Mouse (Mus musculus) liver, embryonic 11.5 days (tissue): ENCODE results near the gene Abcb1a. TPM values are rescaled to one million over a fixed set of nuclear protein-coding genes. Genes with fewer than 3 reads are reported as not detected.
A peak's percentile ranks its signal among the peaks of the same experiment; 100 is the strongest.

Experiments
- ATAC-seq: fragments of 200-750 bp; cut with Nextera tagmentation; replicated peaks from 2 replicates; pipeline ENCODE4 v1.8.0; 2017; ENCODE audit warnings: moderate number of reproducible peaks, mild to moderate bottlenecking, moderate TSS enrichment, moderate library complexity; ENCODE audit not compliant: low FRiP score
- DNase-seq: peaks from one replicate; pipeline ENCODE4 v3.0.0-alpha.2; 2017; ENCODE audit warnings: low spot score
- H3K27ac ChIP-seq: fragments of 300-500 bp; sonication (generic); 2 replicates; pipeline ENCODE4 v1.5.1; 2014; ENCODE audit warnings: mild to moderate bottlenecking, low read depth, low read length, control low read depth
- H3K27me3 ChIP-seq: fragments of 300-500 bp; sonication (generic); replicated peaks from 2 replicates; pipeline ENCODE4 v1.6.1; 2014; ENCODE audit warnings: low read length, mixed read lengths; ENCODE audit not compliant: control insufficient read depth, insufficient read depth
- H3K36me3 ChIP-seq: fragments of 300-500 bp; sonication (generic); 2 replicates; pipeline ENCODE4 v1.6.1; 2014; ENCODE audit warnings: mild to moderate bottlenecking, low read length, moderate library complexity, mixed read lengths; ENCODE audit not compliant: control insufficient read depth, insufficient read depth
- H3K4me1 ChIP-seq: fragments of 300-500 bp; sonication (generic); replicated peaks from 2 replicates; pipeline ENCODE4 v1.6.1; 2014; ENCODE audit warnings: low read length, mixed read lengths; ENCODE audit not compliant: control insufficient read depth, insufficient read depth
- H3K4me2 ChIP-seq: fragments of 300-500 bp; sonication (generic); 2 replicates; pipeline ENCODE4 v1.6.1; 2014; ENCODE audit warnings: mild to moderate bottlenecking, control low read depth, moderate library complexity
- H3K4me3 ChIP-seq: fragments of 300-500 bp; sonication (generic); 2 replicates; pipeline ENCODE4 v1.5.1; 2014; ENCODE audit warnings: low read depth, low read length, control low read depth
- H3K9ac ChIP-seq: fragments of 300-500 bp; sonication (generic); 2 replicates; pipeline ENCODE4 v1.6.1; 2014; ENCODE audit warnings: low read depth, low read length, control low read depth
- H3K9me3 ChIP-seq: fragments of 300-500 bp; sonication (generic); 2 replicates; pipeline ENCODE4 v1.6.1; 2016; ENCODE audit warnings: low read length, inconsistent platforms, mixed read lengths; ENCODE audit not compliant: control insufficient read depth
- WGBS: fragments of 180-500 bp; shearing (Covaris S2); extraction: QIAGEN DNeasy Blood & Tissue Kit; methylation state at CpG from one replicate; pipeline ENCODE4 v1.1.7; 2014; 5-methylcytosine and 5-hydroxymethylcytosine counted together
- polyA plus RNA-seq: library from polyadenylated mRNA; unstranded; fragments of >200 nt; fragmentation: Nextera tagmentation; extraction: Ambion mirVana; gene quantifications from 2 replicates; pipeline ENCODE4 v1.2.1, GENCODE M21; 2014

Gene Abcb1a
- polyA plus RNA-seq, 1 experiment from 2014 or later: 0.36 TPM

DNA sequence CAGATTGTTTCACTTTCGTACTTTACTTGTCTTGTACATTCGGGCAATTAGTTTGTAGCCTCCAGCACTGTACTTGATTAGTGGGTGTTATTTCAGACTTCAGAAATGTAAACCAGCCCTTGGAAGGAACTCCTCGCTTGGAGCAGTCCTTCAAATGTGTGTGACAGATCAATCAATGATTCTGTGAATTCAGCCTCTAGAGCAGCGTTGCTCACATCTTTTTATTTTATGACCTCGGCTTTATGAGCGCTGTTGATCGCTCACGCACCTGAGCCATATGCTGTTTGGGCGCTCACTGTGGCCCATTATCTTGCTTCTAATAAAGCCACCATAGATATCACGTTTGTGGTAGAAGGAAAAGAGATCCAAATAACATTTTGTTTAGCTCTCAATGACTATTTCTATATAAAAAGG is 868 bp downstream of the Abcb1a start:
- H3K4me3 ChIP-seq: peak overlapping the region; percentile 46; the same call in 1 of the 2 replicates
- DNase-seq: no peak

DNA sequence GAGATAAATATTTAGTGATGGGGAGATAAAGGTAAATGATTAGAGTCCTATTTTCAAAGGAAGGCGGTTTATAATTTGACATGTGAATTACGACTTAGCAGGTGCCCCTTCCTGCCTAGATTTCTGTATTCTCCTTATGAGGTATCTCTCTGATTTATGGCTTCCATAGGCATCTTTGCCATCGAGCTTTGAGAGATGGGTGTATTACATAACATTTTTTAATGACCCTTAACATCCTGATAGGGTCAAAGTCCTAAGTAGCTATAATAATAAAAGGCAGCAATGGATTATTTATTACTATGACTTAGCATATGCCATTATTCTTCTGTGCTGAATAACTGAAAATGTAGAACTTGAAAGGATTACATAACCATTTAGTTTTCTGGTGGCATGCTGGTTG is 4.8 kb downstream of the Abcb1a start:
- no peaks in the 10 kb centered on the region for H3K4me1 ChIP-seq
- H3K9ac ChIP-seq: no peak overlapping the region
- no peaks in the 10 kb centered on the region for H3K9me3 ChIP-seq
- no peak for DNase-seq
- no peak overlapping the region for H3K4me3 ChIP-seq
- no peak overlapping the region for H3K27ac ChIP-seq
- H3K36me3 ChIP-seq: no peaks in the 10 kb centered on the region
- H3K4me2 ChIP-seq: no peak overlapping the region
- H3K27me3 ChIP-seq: peaks cover 4% of the 10 kb centered on the region; the same call in 1 of the 2 replicates
- WGBS: 58% methylated on average over 3 of the region's 3 CpGs
- ATAC-seq: no peak

More for the DNA sequence above, 868 bp downstream of the Abcb1a start:
- Histone ChIP-seq H3K9me3 (no peaks in the 10 kb centered on the region), H3K27ac (no peak overlapping the region), H3K36me3 (no peaks in the 10 kb centered on the region), H3K9ac (no peak overlapping the region), H3K4me1 (no peaks in the 10 kb centered on the region), H3K27me3 (peaks cover 4% of the 10 kb centered on the region; the same call in 1 of the 2 replicates), H3K4me2 (peak overlapping the region; percentile 73)
- WGBS: 73% methylated on average over 10 of the region's 10 CpGs
- no peak for ATAC-seq

GRCm38 (mm10) chr5:8667758-8668474 is 8.0 kb downstream of the Abcb1a start:
- WGBS: 74% methylated on average over 9 of the region's 9 CpGs
- no peaks in the 10 kb centered on the region for H3K36me3 ChIP-seq
- H3K4me3 ChIP-seq: no peak overlapping the region
- H3K9ac ChIP-seq: no peak overlapping the region
- no peaks in the 10 kb centered on the region for H3K27me3 ChIP-seq
- no peaks in the 10 kb centered on the region for H3K4me1 ChIP-seq
- ATAC-seq (no peak), DNase-seq (no peak)
- no peak overlapping the region for H3K4me2 ChIP-seq
- H3K27ac ChIP-seq: no peak overlapping the region
- no peaks in the 10 kb centered on the region for H3K9me3 ChIP-seq

DNA sequence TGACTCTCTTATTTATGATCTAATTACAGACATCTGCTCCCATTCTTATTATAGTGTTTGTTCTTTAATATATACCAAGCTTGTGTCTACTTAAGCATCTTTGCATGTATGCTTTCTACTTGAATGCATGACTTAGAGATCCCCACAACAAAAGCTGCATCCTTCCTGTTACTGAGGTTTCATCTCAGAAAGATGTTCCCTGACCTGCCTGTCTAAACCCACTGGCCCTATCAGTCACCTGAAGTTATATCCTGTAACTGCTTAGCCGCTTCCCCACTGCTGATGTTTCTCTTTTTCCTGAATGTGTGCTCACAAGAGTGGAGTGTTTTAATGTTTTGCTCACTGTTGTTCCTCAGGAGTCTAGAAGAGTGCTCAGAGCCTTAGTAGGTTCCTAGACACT is 9.7 kb downstream of the Abcb1a start:
- Histone ChIP-seq H3K4me1 (no peaks in the 10 kb centered on the region), H3K9me3 (no peaks in the 10 kb centered on the region), H3K27ac (no peak overlapping the region), H3K36me3 (no peaks in the 10 kb centered on the region), H3K9ac (no peak overlapping the region), H3K27me3 (no peaks in the 10 kb centered on the region), H3K4me3 (no peak overlapping the region), H3K4me2 (no peak overlapping the region)
- 77% methylated on average over 1 of the region's 1 CpGs for WGBS
- ATAC-seq: no peak
- no peak for DNase-seq

DNA sequence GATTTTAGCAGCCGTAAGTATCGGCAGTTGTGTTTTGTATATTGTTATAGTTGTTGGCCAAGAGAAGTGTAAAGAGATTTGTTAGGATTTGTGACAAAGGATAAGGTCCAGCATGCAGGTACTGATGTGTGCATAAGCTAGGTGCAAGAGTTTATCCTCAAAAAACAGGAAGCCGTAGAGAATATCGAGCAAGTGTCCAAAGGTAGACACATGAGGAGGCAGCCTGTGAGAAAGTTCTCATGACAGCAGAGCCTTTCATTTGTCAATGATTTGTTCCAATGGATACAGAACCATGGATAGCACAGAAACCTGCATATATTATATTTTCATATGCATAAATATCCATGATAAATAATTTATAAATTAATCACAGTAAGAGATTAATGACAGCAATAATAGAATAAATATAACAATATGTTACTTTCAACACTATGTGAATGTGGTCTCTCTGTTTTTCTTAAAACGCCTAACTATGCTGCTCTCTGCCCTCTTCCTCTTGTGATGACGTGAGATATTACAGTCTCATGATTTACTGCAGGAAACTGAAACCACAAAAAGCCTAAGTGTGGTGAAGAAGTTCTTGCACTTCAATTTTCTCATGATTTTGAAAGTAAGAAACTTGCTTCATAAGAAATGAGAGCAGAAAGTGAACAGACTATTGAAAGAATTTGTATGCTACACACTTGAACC is 15.5 kb downstream of the Abcb1a start:
- WGBS: 70% methylated on average over 6 of the region's 6 CpGs
- Histone ChIP-seq H3K4me3 (no peak overlapping the region), H3K4me2 (no peak overlapping the region), H3K27me3 (no peaks in the 10 kb centered on the region), H3K9me3 (no peaks in the 10 kb centered on the region), H3K27ac (no peak overlapping the region), H3K9ac (no peak overlapping the region), H3K36me3 (no peaks in the 10 kb centered on the region), H3K4me1 (no peaks in the 10 kb centered on the region)
- ATAC-seq: no peak
- no peak for DNase-seq

- Histone ChIP-seq H3K4me3 (no peak overlapping the region), H3K27ac (no peak overlapping the region), H3K9me3 (no peaks in the 10 kb centered on the region), H3K4me1 (no peaks in the 10 kb centered on the region), H3K9ac (no peak overlapping the region), H3K36me3 (no peaks in the 10 kb centered on the region), H3K27me3 (no peaks in the 10 kb centered on the region), H3K4me2 (no peak overlapping the region)
- no peak for DNase-seq
- ATAC-seq: no peak
- 83% methylated on average over 1 of the region's 1 CpGs for WGBS
Measured at GRCm38 (mm10) chr5:8675952-8676262, 16.0 kb downstream of the Abcb1a start.

GRCm38 (mm10) chr5:8681166-8681565 is 21.3 kb downstream of the Abcb1a start:
- ATAC-seq (no peak), DNase-seq (no peak)
- H3K36me3 ChIP-seq: no peaks in the 10 kb centered on the region
- no peak overlapping the region for H3K27ac ChIP-seq
- H3K9ac ChIP-seq: no peak overlapping the region
- no peak overlapping the region for H3K4me3 ChIP-seq
- no peaks in the 10 kb centered on the region for H3K27me3 ChIP-seq
- H3K9me3 ChIP-seq: no peaks in the 10 kb centered on the region
- no peaks in the 10 kb centered on the region for H3K4me1 ChIP-seq
- H3K4me2 ChIP-seq: no peak overlapping the region
- WGBS: 60% methylated on average over 3 of the region's 3 CpGs

DNA sequence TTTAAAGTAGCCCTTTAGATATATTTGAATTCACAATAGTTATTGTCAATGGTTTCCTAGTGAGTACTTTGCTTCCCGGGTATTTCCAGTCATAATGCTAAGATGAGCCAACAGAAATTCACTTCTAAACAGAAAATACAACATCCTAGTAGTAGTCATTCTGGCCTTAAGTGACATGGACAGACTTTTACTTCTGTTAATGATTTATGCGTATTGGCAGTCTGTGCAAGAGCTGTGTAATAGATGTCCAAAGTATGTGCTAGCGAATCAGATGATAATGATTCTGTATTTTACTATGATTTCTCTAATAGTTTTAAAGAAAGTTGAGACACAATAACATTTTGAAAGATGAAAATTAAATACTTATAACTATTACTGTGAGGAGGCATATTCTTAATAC is 23.8 kb downstream of the Abcb1a start:
- no peaks in the 10 kb centered on the region for H3K9me3 ChIP-seq
- H3K9ac ChIP-seq: no peak overlapping the region
- H3K27me3 ChIP-seq: no peaks in the 10 kb centered on the region
- no peaks in the 10 kb centered on the region for H3K4me1 ChIP-seq
- ATAC-seq (no peak), DNase-seq (no peak)
- H3K4me2 ChIP-seq: no peak overlapping the region
- no peak overlapping the region for H3K4me3 ChIP-seq
- H3K27ac ChIP-seq: no peak overlapping the region
- no peaks in the 10 kb centered on the region for H3K36me3 ChIP-seq
- 88% methylated on average over 3 of the region's 3 CpGs for WGBS

DNA sequence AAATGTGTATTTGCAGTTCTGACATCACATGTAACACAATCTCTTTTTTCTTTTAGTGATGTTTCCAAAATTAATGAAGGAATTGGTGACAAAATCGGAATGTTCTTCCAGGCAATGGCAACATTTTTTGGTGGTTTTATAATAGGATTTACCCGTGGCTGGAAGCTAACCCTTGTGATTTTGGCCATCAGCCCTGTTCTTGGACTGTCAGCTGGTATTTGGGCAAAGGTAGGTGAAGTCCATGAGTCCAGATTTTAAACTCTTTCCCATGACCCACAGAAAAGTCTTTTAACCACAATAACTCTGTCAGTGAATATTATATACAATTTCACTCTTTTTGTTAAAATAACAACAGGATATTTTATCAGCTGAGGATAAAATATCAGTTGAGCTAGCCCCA is 26.2 kb downstream of the Abcb1a start:
- ATAC-seq (no peak), DNase-seq (no peak)
- Histone ChIP-seq H3K27ac (no peak overlapping the region), H3K4me1 (no peaks in the 10 kb centered on the region), H3K9ac (no peak overlapping the region), H3K4me3 (no peak overlapping the region), H3K27me3 (no peaks in the 10 kb centered on the region), H3K9me3 (no peaks in the 10 kb centered on the region), H3K4me2 (no peak overlapping the region), H3K36me3 (no peaks in the 10 kb centered on the region)
- 65% methylated on average over 2 of the region's 2 CpGs for WGBS
